Mouse (Mus musculus): ENCODE results near the gene Olfr765.
"Not testable (repeated sequence)": the region's sequence is repeated elsewhere in the genome, so short reads cannot be mapped to it uniquely, and the experiment has no call there.

Gene Olfr765

GRCm38 (mm10) chr10:129049898-129050297 lies at the start of gene Olfr765:
TSS of gene Olfr765 (minus strand) at chr10:129049998.
- POLR2A ChIA-PET, CTCF ChIA-PET: not testable (repeated sequence)

GRCm38 (mm10) chr10:129099275-129099674 lies 49.5 kb upstream of the Olfr765 start, which contains the start of gene Olfr768:
TSS of gene Olfr768 (minus strand) at chr10:129099375.
- POLR2A ChIA-PET = no interaction called here
- CTCF ChIA-PET = no interaction called here

- POLR2A ChIA-PET, CTCF ChIA-PET: not testable (repeated sequence)
These were observed 33.0 kb upstream of the Olfr765 start, which contains the start of gene Olfr767 for GRCm38 (mm10) chr10:129082810-129083209. TSS of gene Olfr767 (minus strand) at chr10:129082910.

- CTCF ChIA-PET = no interaction called here
- POLR2A ChIA-PET = no interaction called here
These were observed 19.1 kb upstream of the Olfr765 start, which contains the start of gene Olfr766-ps1 for GRCm38 (mm10) chr10:129068877-129069276. TSS of gene Olfr766-ps1 (minus strand) at chr10:129068977.

- ChIA-PET POLR2A (no interaction called here), CTCF (no interaction called here)
These were observed 10.0 kb downstream of the Olfr765 start, which contains the start of gene Olfr764-ps1 for GRCm38 (mm10) chr10:129039796-129040195. TSS of gene Olfr764-ps1 (minus strand) at chr10:129039896.

- ChIA-PET CTCF (no interaction called here), POLR2A (no interaction called here)
These were observed 21.5 kb downstream of the Olfr765 start for GRCm38 (mm10) chr10:129028343-129028742.

- POLR2A ChIA-PET = interaction anchor here in 1 of 4 experiments (0.6 kb wide), 1 partner anchor 78 kb away, joined by 5 read pairs; no protein-coding TSS in a partner anchor
- CTCF ChIA-PET = no interaction called here
These were observed 23.7 kb downstream of the Olfr765 start for GRCm38 (mm10) chr10:129026018-129026662.

GRCm38 (mm10) chr10:129023319-129023718 lies 26.5 kb downstream of the Olfr765 start:
- ChIA-PET POLR2A (no interaction called here), CTCF (interaction anchor here in 2 of 4 experiments (0.5 to 0.7 kb wide), 2 partner anchors 147 to 1070 kb away, joined by 3 read pairs; no protein-coding TSS in a partner anchor)

GRCm38 (mm10) chr10:129014477-129014876 lies 35.3 kb downstream of the Olfr765 start:
- ChIA-PET POLR2A (no interaction called here), CTCF (no interaction called here)

GRCm38 (mm10) chr10:129011511-129011910 lies 38.3 kb downstream of the Olfr765 start:
- POLR2A ChIA-PET, CTCF ChIA-PET: not testable (repeated sequence)

- POLR2A ChIA-PET = no interaction called here
These were observed 39.4 kb downstream of the Olfr765 start, which contains the start of gene Olfr763 for GRCm38 (mm10) chr10:129010288-129010841. TSS of gene Olfr763 (plus strand) at chr10:129010791.

GRCm38 (mm10) chr10:129004032-129004920 lies 45.5 kb downstream of the Olfr765 start:
- ChIA-PET POLR2A (no interaction called here), CTCF (no interaction called here)

More at GRCm38 (mm10) chr10:129010288-129010841, 39.4 kb downstream of the Olfr765 start, which contains the start of gene Olfr763:
- CTCF ChIA-PET = interaction anchor here in 1 of 4 experiments (0.6 kb wide), 1 partner anchor 95 kb away, joined by 8 read pairs; no protein-coding TSS in a partner anchor

GRCm38 (mm10) chr10:128996523-128997040 lies 53.2 kb downstream of the Olfr765 start:
- POLR2A ChIA-PET = no interaction called here
- CTCF ChIA-PET = no interaction called here

GRCm38 (mm10) chr10:128995796-128996195 lies 54.0 kb downstream of the Olfr765 start:
- CTCF ChIA-PET = no interaction called here
- POLR2A ChIA-PET = no interaction called here

Measured in embryonic stem cell, embryonic (primary cell).